Mouse (Mus musculus): ENCODE data around the gene Zfp36l2. TPM values are rescaled to one million over a fixed set of nuclear protein-coding genes. Genes with fewer than 3 reads are reported as not detected.
"Not testable (repeated sequence)": the region's sequence is repeated elsewhere in the genome, so short reads cannot be mapped to it uniquely, and the experiment has no call there.

Gene Zfp36l2
- total and polyA plus RNA-seq, 2 experiments from 2014 or later = 5.5 to 16.7 TPM

GRCm38 (mm10) chr17:84189127-84189854, 1.5 kb upstream of the Zfp36l2 start:
- no peak overlapping the region for H3K4me2 ChIP-seq (ENCODE audit: low read depth, low read length)
- DNase-seq (ENCODE audit: low spot score) (no peak), ATAC-seq (no peak)
- peak overlapping the region; percentile 86; the same call in 1 of the 2 replicates for H3K27ac ChIP-seq
- H3K4me3 ChIP-seq (ENCODE audit: low read length) = no peak overlapping the region
- WGBS = 71% methylated on average over 5 of the region's 5 CpGs
- H3K9me3 ChIP-seq (ENCODE audit: low read length) = no peaks in the 10 kb centered on the region
- TF ChIP-seq CTCF (IDR thresholded peaks at IDR 0.05; ENCODE audit: low read depth) = peak; percentile 31; the same call in 1 of the 2 replicates
- no peak overlapping the region for H3K9ac ChIP-seq (replicated peaks; ENCODE audit: low read length)
- H3K27me3 ChIP-seq (ENCODE audit: insufficient read depth, low read length) = no peaks in the 10 kb centered on the region
- H3K36me3 ChIP-seq (ENCODE audit: insufficient read depth, low read length) = no peaks in the 10 kb centered on the region
- H3K4me1 ChIP-seq (ENCODE audit: insufficient read depth, low read length) = no peaks in the 10 kb centered on the region

GRCm38 (mm10) chr17:84188374-84188961, 721 bp upstream of the Zfp36l2 start:
- Histone ChIP-seq H3K27me3 (ENCODE audit: insufficient read depth, low read length) (no peaks in the 10 kb centered on the region), H3K9ac (replicated peaks; ENCODE audit: low read length) (peak overlapping the region; percentile 60), H3K4me3 (ENCODE audit: low read length) (peak overlapping the region; percentile 55), H3K4me2 (ENCODE audit: low read depth, low read length) (peak overlapping the region; percentile 67), H3K9me3 (ENCODE audit: low read length) (no peaks in the 10 kb centered on the region), H3K27ac (peak overlapping the region; percentile 86), H3K4me1 (ENCODE audit: insufficient read depth, low read length) (no peaks in the 10 kb centered on the region), H3K36me3 (ENCODE audit: insufficient read depth, low read length) (no peaks in the 10 kb centered on the region)
- DNase-seq (ENCODE audit: low spot score) (peak; percentile 86), ATAC-seq (peak; percentile 78)
- WGBS = 3% methylated on average over 38 of the region's 38 CpGs
- 0 out of 2 replicates have a peak, but pooled peaks have one; percentile 1 for TF ChIP-seq CTCF (IDR thresholded peaks at IDR 0.05; ENCODE audit: low read depth)

- H3K9me3 ChIP-seq (ENCODE audit: low read length); H3K36me3 ChIP-seq (ENCODE audit: insufficient read depth, low read length); H3K27me3 ChIP-seq (ENCODE audit: insufficient read depth, low read length); DNase-seq (ENCODE audit: low spot score); H3K4me1 ChIP-seq (ENCODE audit: insufficient read depth, low read length): not testable (repeated sequence)
- H3K4me3 ChIP-seq (ENCODE audit: low read length) = peak overlapping the region; percentile 55
- ATAC-seq = peak; percentile 37
- peak overlapping the region; percentile 86 for H3K27ac ChIP-seq
- 0% methylated on average over 8 of the region's 37 CpGs for WGBS
- peak overlapping the region; percentile 67 for H3K4me2 ChIP-seq (ENCODE audit: low read depth, low read length)
- peak overlapping the region; percentile 65 for H3K9ac ChIP-seq (replicated peaks; ENCODE audit: low read length)
Observed at GRCm38 (mm10) chr17:84187264-84187663, 483 bp downstream of the Zfp36l2 start.

GRCm38 (mm10) chr17:84186451-84187202, 1.1 kb downstream of the Zfp36l2 start:
- no peaks in the 10 kb centered on the region for H3K27me3 ChIP-seq (ENCODE audit: insufficient read depth, low read length)
- TF ChIP-seq CTCF (IDR thresholded peaks at IDR 0.05; ENCODE audit: low read depth) = peak; percentile 7; the same call in 1 of the 2 replicates
- DNase-seq (ENCODE audit: low spot score) = peak; percentile 55
- no peaks in the 10 kb centered on the region for H3K4me1 ChIP-seq (ENCODE audit: insufficient read depth, low read length)
- 1% methylated on average over 78 of the region's 80 CpGs for WGBS
- no peak for ATAC-seq
- H3K9ac ChIP-seq (replicated peaks; ENCODE audit: low read length) = peak overlapping the region; percentile 65
- peak overlapping the region; percentile 53 for H3K4me2 ChIP-seq (ENCODE audit: low read depth, low read length)
- H3K4me3 ChIP-seq (ENCODE audit: low read length) = peak overlapping the region; percentile 53
- peak overlapping the region; percentile 83 for H3K27ac ChIP-seq
- no peaks in the 10 kb centered on the region for H3K36me3 ChIP-seq (ENCODE audit: insufficient read depth, low read length)
- H3K9me3 ChIP-seq (ENCODE audit: low read length) = no peaks in the 10 kb centered on the region

- DNase-seq (ENCODE audit: low spot score) (peak; percentile 72), ATAC-seq (no peak)
- H3K36me3 ChIP-seq (ENCODE audit: insufficient read depth, low read length) = no peaks in the 10 kb centered on the region
- peak; percentile 52 for TF ChIP-seq CTCF (IDR thresholded peaks at IDR 0.05; ENCODE audit: low read depth)
- no peaks in the 10 kb centered on the region for H3K9me3 ChIP-seq (ENCODE audit: low read length)
- no peaks in the 10 kb centered on the region for H3K27me3 ChIP-seq (ENCODE audit: insufficient read depth, low read length)
- peak overlapping the region; percentile 53 for H3K4me2 ChIP-seq (ENCODE audit: low read depth, low read length)
- H3K27ac ChIP-seq = peak overlapping the region; percentile 83
- H3K4me1 ChIP-seq (ENCODE audit: insufficient read depth, low read length) = no peaks in the 10 kb centered on the region
- H3K4me3 ChIP-seq (ENCODE audit: low read length) = peak overlapping the region; percentile 53
- WGBS = under 1% methylated on average over 95 of the region's 108 CpGs
- H3K9ac ChIP-seq (replicated peaks; ENCODE audit: low read length) = peak overlapping the region; percentile 65
Observed at GRCm38 (mm10) chr17:84185581-84186450, 1.9 kb downstream of the Zfp36l2 start.

- H3K9me3 ChIP-seq (ENCODE audit: low read length) = no peaks in the 10 kb centered on the region
- H3K27me3 ChIP-seq (ENCODE audit: insufficient read depth, low read length) = no peaks in the 10 kb centered on the region
- H3K4me3 ChIP-seq (ENCODE audit: low read length) = peak overlapping the region; percentile 53
- H3K4me1 ChIP-seq (ENCODE audit: insufficient read depth, low read length) = no peaks in the 10 kb centered on the region
- ATAC-seq (no peak), DNase-seq (ENCODE audit: low spot score) (no peak)
- no peak for TF ChIP-seq CTCF (IDR thresholded peaks at IDR 0.05; ENCODE audit: low read depth)
- H3K36me3 ChIP-seq (ENCODE audit: insufficient read depth, low read length) = no peaks in the 10 kb centered on the region
- peak overlapping the region; percentile 65 for H3K9ac ChIP-seq (replicated peaks; ENCODE audit: low read length)
- H3K27ac ChIP-seq = peak overlapping the region; percentile 83; the same call in 1 of the 2 replicates
- H3K4me2 ChIP-seq (ENCODE audit: low read depth, low read length) = peak overlapping the region; percentile 53
- 11% methylated on average over 7 of the region's 7 CpGs for WGBS
Observed at GRCm38 (mm10) chr17:84185011-84185411, 2.7 kb downstream of the Zfp36l2 start.
